Mouse (Mus musculus) neural tube, embryonic 15.5 days (tissue): ENCODE results near the gene Ptpn5. TPM values are rescaled to one million over a fixed set of nuclear protein-coding genes. Genes with fewer than 3 reads are reported as not detected.

Experiments
- ATAC-seq: fragments of 200-750 bp; cut with Nextera tagmentation; 2 replicates; pipeline ENCODE4 v1.8.0; 2017; ENCODE audit warnings: mild to moderate bottlenecking, moderate TSS enrichment, moderate library complexity; ENCODE audit not compliant: low FRiP score
- H3K27ac ChIP-seq: fragments of 300-500 bp; sonication (generic); replicated peaks from 2 replicates; pipeline ENCODE4 v1.5.1; 2015; ENCODE audit warnings: mild to moderate bottlenecking, inconsistent platforms
- H3K27me3 ChIP-seq: fragments of 300-500 bp; sonication (generic); replicated peaks from 2 replicates; pipeline ENCODE4 v1.6.1; 2015; ENCODE audit warnings: inconsistent platforms
- H3K36me3 ChIP-seq: fragments of 300-500 bp; sonication (generic); 2 replicates; pipeline ENCODE4 v1.6.1; 2015; ENCODE audit warnings: inconsistent platforms
- H3K4me1 ChIP-seq: fragments of 300-500 bp; sonication (generic); 2 replicates; pipeline ENCODE4 v1.6.1; 2015; ENCODE audit warnings: inconsistent platforms
- H3K4me2 ChIP-seq: fragments of 300-500 bp; sonication (generic); 2 replicates; pipeline ENCODE4 v1.6.1; 2015; ENCODE audit warnings: inconsistent platforms, mild to moderate bottlenecking, moderate library complexity
- H3K4me3 ChIP-seq: fragments of 300-500 bp; sonication (generic); replicated peaks from 2 replicates; pipeline ENCODE4 v1.5.1; 2015; ENCODE audit warnings: mild to moderate bottlenecking, inconsistent platforms
- H3K9ac ChIP-seq: fragments of 300-500 bp; sonication (generic); replicated peaks from 2 replicates; pipeline ENCODE4 v1.6.1; 2015; ENCODE audit warnings: mild to moderate bottlenecking, inconsistent platforms
- H3K9me3 ChIP-seq: fragments of 300-500 bp; sonication (generic); replicated peaks from 2 replicates; pipeline ENCODE4 v1.6.1; 2016; ENCODE audit warnings: inconsistent platforms
- WGBS: fragments of 180-500 bp; shearing (Covaris S2); methylation state at CpG from one replicate; pipeline ENCODE4 v1.1.7; 2015; ENCODE audit warnings: mixed read lengths; 5-methylcytosine and 5-hydroxymethylcytosine counted together
- polyA plus RNA-seq: library from polyadenylated mRNA; unstranded; fragments of >200 nt; fragmentation: Nextera tagmentation; extraction: Ambion mirVana; gene quantifications from 2 replicates; pipeline ENCODE4 v1.2.1, GENCODE M21; 2015

Gene Ptpn5
- 163 and 187 TPM in 2 replicates for polyA plus RNA-seq

GRCm38 (mm10) chr7:47133331-47133730, at the start of gene Ptpn5:
Gene Ptpn5 (minus strand): TSS chr7:47133684.
- ATAC-seq: no peak; the same call in 1 of the 2 replicates
- WGBS: 2% methylated on average over 13 of the region's 13 CpGs
- Histone ChIP-seq H3K9me3 (no peaks in the 10 kb centered on the region), H3K36me3 (no peaks in the 10 kb centered on the region), H3K27ac (peak within 1 kb of the TSS; percentile 90), H3K4me1 (peaks cover 33% of the 10 kb centered on the region), H3K27me3 (peaks cover 5% of the 10 kb centered on the region; the same call in 1 of the 2 replicates), H3K4me3 (peak within 1 kb of the TSS; percentile 65), H3K4me2 (peak within 1 kb of the TSS; percentile 64), H3K9ac (peak within 1 kb of the TSS; percentile 73)

GRCm38 (mm10) chr7:47170814-47171213, 37.3 kb upstream of the Ptpn5 start:
- no peaks in the 10 kb centered on the region for H3K9me3 ChIP-seq
- no peak overlapping the region for H3K9ac ChIP-seq
- H3K4me2 ChIP-seq: no peak overlapping the region
- no peaks in the 10 kb centered on the region for H3K27me3 ChIP-seq
- no peaks in the 10 kb centered on the region for H3K36me3 ChIP-seq
- WGBS: 78% methylated on average over 5 of the region's 5 CpGs
- H3K4me1 ChIP-seq: no peaks in the 10 kb centered on the region
- no peak for ATAC-seq
- H3K4me3 ChIP-seq: no peak overlapping the region
- no peak overlapping the region for H3K27ac ChIP-seq

GRCm38 (mm10) chr7:47165028-47165427, 31.5 kb upstream of the Ptpn5 start:
- 67% methylated on average over 4 of the region's 4 CpGs for WGBS
- Histone ChIP-seq H3K4me1 (no peaks in the 10 kb centered on the region), H3K27me3 (no peaks in the 10 kb centered on the region), H3K36me3 (no peaks in the 10 kb centered on the region), H3K9me3 (no peaks in the 10 kb centered on the region), H3K9ac (no peak overlapping the region), H3K27ac (no peak overlapping the region), H3K4me3 (no peak overlapping the region), H3K4me2 (no peak overlapping the region)
- peak; percentile 21; the same call in 1 of the 2 replicates for ATAC-seq

GRCm38 (mm10) chr7:47163203-47163602, 29.7 kb upstream of the Ptpn5 start:
- Histone ChIP-seq H3K9me3 (no peaks in the 10 kb centered on the region), H3K27ac (no peak overlapping the region), H3K9ac (no peak overlapping the region), H3K4me2 (no peak overlapping the region), H3K36me3 (no peaks in the 10 kb centered on the region), H3K4me3 (no peak overlapping the region), H3K4me1 (no peaks in the 10 kb centered on the region), H3K27me3 (no peaks in the 10 kb centered on the region)
- WGBS: 75% methylated on average over 4 of the region's 4 CpGs
- ATAC-seq: no peak

GRCm38 (mm10) chr7:47158451-47158850, 25.0 kb upstream of the Ptpn5 start:
- no peaks in the 10 kb centered on the region for H3K36me3 ChIP-seq
- 62% methylated on average over 2 of the region's 2 CpGs for WGBS
- H3K4me2 ChIP-seq: no peak overlapping the region
- no peaks in the 10 kb centered on the region for H3K27me3 ChIP-seq
- no peak overlapping the region for H3K4me3 ChIP-seq
- no peak for ATAC-seq
- no peaks in the 10 kb centered on the region for H3K9me3 ChIP-seq
- no peak overlapping the region for H3K27ac ChIP-seq
- H3K4me1 ChIP-seq: no peaks in the 10 kb centered on the region
- no peak overlapping the region for H3K9ac ChIP-seq

GRCm38 (mm10) chr7:47157743-47158142, 24.3 kb upstream of the Ptpn5 start:
- ATAC-seq: no peak

GRCm38 (mm10) chr7:47155849-47156248, 22.4 kb upstream of the Ptpn5 start:
- H3K4me3 ChIP-seq: no peak overlapping the region
- no peaks in the 10 kb centered on the region for H3K27me3 ChIP-seq
- H3K36me3 ChIP-seq: no peaks in the 10 kb centered on the region
- no peaks in the 10 kb centered on the region for H3K4me1 ChIP-seq
- no peak overlapping the region for H3K4me2 ChIP-seq
- H3K27ac ChIP-seq: no peak overlapping the region
- no peaks in the 10 kb centered on the region for H3K9me3 ChIP-seq
- H3K9ac ChIP-seq: no peak overlapping the region
- no peak for ATAC-seq
- WGBS: 87% methylated on average over 2 of the region's 2 CpGs

More at GRCm38 (mm10) chr7:47157743-47158142, 24.3 kb upstream of the Ptpn5 start:
- Histone ChIP-seq H3K9me3 (no peaks in the 10 kb centered on the region), H3K9ac (no peak overlapping the region), H3K27me3 (no peaks in the 10 kb centered on the region), H3K36me3 (no peaks in the 10 kb centered on the region), H3K4me2 (no peak overlapping the region), H3K4me3 (no peak overlapping the region), H3K27ac (no peak overlapping the region), H3K4me1 (no peaks in the 10 kb centered on the region)
- WGBS: 83% methylated on average over 9 of the region's 9 CpGs

GRCm38 (mm10) chr7:47155396-47155795, 21.9 kb upstream of the Ptpn5 start:
- Histone ChIP-seq H3K9ac (no peak overlapping the region), H3K27ac (no peak overlapping the region), H3K27me3 (no peaks in the 10 kb centered on the region), H3K4me3 (no peak overlapping the region), H3K4me1 (no peaks in the 10 kb centered on the region), H3K4me2 (no peak overlapping the region), H3K9me3 (no peaks in the 10 kb centered on the region), H3K36me3 (no peaks in the 10 kb centered on the region)
- ATAC-seq: no peak
- 92% methylated on average over 4 of the region's 4 CpGs for WGBS

GRCm38 (mm10) chr7:47150420-47151061, 17.1 kb upstream of the Ptpn5 start:
- no peaks in the 10 kb centered on the region for H3K4me1 ChIP-seq
- H3K36me3 ChIP-seq: no peaks in the 10 kb centered on the region
- peak overlapping the region; percentile 35; the same call in 1 of the 2 replicates for H3K4me2 ChIP-seq
- H3K27me3 ChIP-seq: 0 out of 2 replicates have a peak, but pooled peaks cover 2% of the 10 kb centered on the region
- ATAC-seq: peak; percentile 47; the same call in 1 of the 2 replicates
- 17% methylated on average over 11 of the region's 11 CpGs for WGBS
- H3K9ac ChIP-seq: no peak overlapping the region
- no peak overlapping the region for H3K4me3 ChIP-seq
- H3K27ac ChIP-seq: no peak overlapping the region
- no peaks in the 10 kb centered on the region for H3K9me3 ChIP-seq

GRCm38 (mm10) chr7:47148298-47148697, 14.8 kb upstream of the Ptpn5 start:
- no peaks in the 10 kb centered on the region for H3K36me3 ChIP-seq
- H3K27me3 ChIP-seq: 0 out of 2 replicates have a peak, but pooled peaks cover 2% of the 10 kb centered on the region
- H3K4me2 ChIP-seq: no peak overlapping the region
- no peak overlapping the region for H3K9ac ChIP-seq
- H3K9me3 ChIP-seq: no peaks in the 10 kb centered on the region
- ATAC-seq: no peak
- no peaks in the 10 kb centered on the region for H3K4me1 ChIP-seq
- H3K27ac ChIP-seq: no peak overlapping the region
- no peak overlapping the region for H3K4me3 ChIP-seq
- WGBS: 90% methylated on average over 7 of the region's 7 CpGs

- no peak overlapping the region for H3K27ac ChIP-seq
- 60% methylated on average over 12 of the region's 12 CpGs for WGBS
- no peak for ATAC-seq
- H3K36me3 ChIP-seq: no peaks in the 10 kb centered on the region
- H3K4me1 ChIP-seq: no peaks in the 10 kb centered on the region
- no peak overlapping the region for H3K4me2 ChIP-seq
- H3K27me3 ChIP-seq: 0 out of 2 replicates have a peak, but pooled peaks cover 2% of the 10 kb centered on the region
- H3K9me3 ChIP-seq: no peaks in the 10 kb centered on the region
- H3K9ac ChIP-seq: no peak overlapping the region
- no peak overlapping the region for H3K4me3 ChIP-seq
These were observed 12.7 kb upstream of the Ptpn5 start for GRCm38 (mm10) chr7:47146034-47146812.

GRCm38 (mm10) chr7:47144299-47144698, 10.8 kb upstream of the Ptpn5 start:
- 16% methylated on average over 6 of the region's 6 CpGs for WGBS
- Histone ChIP-seq H3K36me3 (no peaks in the 10 kb centered on the region), H3K4me2 (no peak overlapping the region), H3K27me3 (no peaks in the 10 kb centered on the region), H3K27ac (no peak overlapping the region), H3K4me1 (no peaks in the 10 kb centered on the region), H3K9ac (no peak overlapping the region), H3K9me3 (no peaks in the 10 kb centered on the region), H3K4me3 (no peak overlapping the region)
- no peak for ATAC-seq
